Mouse (Mus musculus): Measurements from ENCODE around the gene Slc45a3. TPM values are rescaled to one million over a fixed set of nuclear protein-coding genes. Genes with fewer than 3 reads are reported as not detected.
A peak's percentile ranks its signal among the peaks of the same experiment; 100 is the strongest.

The Slc45a3 gene
- polyA plus RNA-seq (2015; fragmentation: Nextera tagmentation; extraction: Ambion mirVana) = 2.0 and 2.1 TPM in 2 replicates

DNA sequence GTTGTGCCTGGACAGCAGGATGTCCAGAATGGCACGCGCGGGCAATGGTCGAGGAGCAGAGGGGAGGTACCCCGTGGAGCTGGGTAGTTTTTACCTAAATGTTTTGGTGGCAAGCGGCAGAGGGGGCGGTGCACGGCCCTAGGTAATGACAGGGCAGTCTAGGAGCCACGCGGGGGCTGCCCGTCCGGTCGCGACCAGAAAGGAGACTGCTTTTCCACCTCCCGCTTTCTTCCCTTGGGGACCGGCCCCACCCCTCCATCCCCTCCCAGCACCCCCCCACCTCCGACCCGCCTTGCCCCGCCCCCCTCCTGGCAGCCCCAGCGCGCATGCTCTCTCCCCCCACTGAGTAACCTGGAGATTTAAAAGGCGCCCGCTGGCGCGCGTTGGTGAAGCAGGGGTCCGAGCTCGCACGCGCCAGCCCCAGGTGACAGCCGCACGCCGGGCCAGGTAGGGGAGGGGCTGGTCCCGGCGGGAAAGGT, at the start of gene Slc45a3:
Gene Slc45a3, plus strand, starts transcription at position 362 of the 479 bp plus-strand sequence.
- H3K27ac ChIP-seq (ENCODE audit: low read length) = no peak within 1 kb of the TSS
- under 1% methylated on average over 33 of the region's 35 CpGs for WGBS
- H3K4me3 ChIP-seq (replicated peaks; ENCODE audit: low read length) = peak within 1 kb of the TSS; percentile 85

DNA sequence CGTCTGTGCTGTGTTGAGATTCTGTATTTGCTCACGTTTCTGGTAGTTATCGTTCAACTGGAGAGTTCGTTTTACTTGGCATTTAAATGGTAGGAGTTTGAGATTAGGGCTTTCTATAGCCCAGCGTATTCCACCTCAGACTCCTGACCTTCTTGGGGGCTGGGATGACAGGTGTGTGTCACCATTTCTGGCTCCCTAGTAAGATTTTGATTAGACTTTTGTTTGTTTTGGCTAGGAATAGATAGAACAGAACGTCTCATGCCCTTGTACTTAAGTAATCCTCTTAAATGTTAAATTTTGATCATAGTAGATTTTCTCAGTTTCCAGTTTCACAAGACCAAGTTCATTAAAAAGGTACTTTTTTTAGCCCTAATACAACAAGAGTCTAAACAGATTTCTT, 45.1 kb upstream of the Slc45a3 start:
- Histone ChIP-seq H3K4me2 (ENCODE audit: low read length) (no peak overlapping the region), H3K36me3 (ENCODE audit: control insufficient read depth, insufficient read depth) (peaks cover 16% of the 10 kb centered on the region), H3K27ac (ENCODE audit: low read length) (no peak overlapping the region), H3K9me3 (ENCODE audit: control insufficient read depth, low read length) (no peaks in the 10 kb centered on the region), H3K4me1 (replicated peaks; ENCODE audit: control insufficient read depth, insufficient read depth, low read length) (peaks cover 5% of the 10 kb centered on the region), H3K27me3 (replicated peaks; ENCODE audit: control insufficient read depth, insufficient read depth, low read length) (no peaks in the 10 kb centered on the region), H3K4me3 (replicated peaks; ENCODE audit: low read length) (no peak overlapping the region), H3K9ac (replicated peaks; ENCODE audit: low read depth, low read length) (no peak overlapping the region)
- 61% methylated on average over 6 of the region's 6 CpGs for WGBS
- no peak for ATAC-seq

More for the DNA sequence above, at the start of gene Slc45a3:
- ATAC-seq = peak; percentile 68
- Histone ChIP-seq H3K36me3 (ENCODE audit: control insufficient read depth, insufficient read depth) (no peaks in the 10 kb centered on the region), H3K4me1 (replicated peaks; ENCODE audit: control insufficient read depth, insufficient read depth, low read length) (peaks cover 13% of the 10 kb centered on the region), H3K9ac (replicated peaks; ENCODE audit: low read depth, low read length) (peak within 1 kb of the TSS; percentile 68), H3K27me3 (replicated peaks; ENCODE audit: control insufficient read depth, insufficient read depth, low read length) (peaks cover 5% of the 10 kb centered on the region; the same call in 1 of the 2 replicates), H3K9me3 (ENCODE audit: control insufficient read depth, low read length) (no peaks in the 10 kb centered on the region), H3K4me2 (ENCODE audit: low read length) (peak within 1 kb of the TSS; percentile 97)

DNA sequence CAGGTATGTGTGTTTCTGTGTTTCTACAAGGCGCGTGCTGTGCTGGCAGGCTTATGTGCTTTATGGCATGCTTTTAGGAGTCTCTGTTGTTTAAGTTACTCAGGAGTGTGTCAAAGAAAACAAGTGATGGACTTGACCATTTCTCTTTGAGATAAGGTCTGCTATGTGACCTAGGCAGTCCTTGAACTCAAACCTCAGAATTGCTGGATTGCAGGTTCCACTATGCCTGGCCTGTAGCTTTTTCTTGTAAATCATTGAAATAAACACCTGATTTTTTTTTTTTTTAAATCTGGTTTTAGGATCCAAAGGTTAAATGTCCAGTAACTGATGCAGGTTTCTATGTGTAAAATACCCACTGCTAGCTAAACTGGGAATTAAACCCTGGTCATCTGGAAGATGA, 43.7 kb upstream of the Slc45a3 start:
- no peak overlapping the region for H3K4me2 ChIP-seq (ENCODE audit: low read length)
- H3K4me1 ChIP-seq (replicated peaks; ENCODE audit: control insufficient read depth, insufficient read depth, low read length) = peaks cover 2% of the 10 kb centered on the region
- no peak overlapping the region for H3K27ac ChIP-seq (ENCODE audit: low read length)
- 95% methylated on average over 2 of the region's 2 CpGs for WGBS
- no peak overlapping the region for H3K9ac ChIP-seq (replicated peaks; ENCODE audit: low read depth, low read length)
- H3K4me3 ChIP-seq (replicated peaks; ENCODE audit: low read length) = no peak overlapping the region
- H3K9me3 ChIP-seq (ENCODE audit: control insufficient read depth, low read length) = no peaks in the 10 kb centered on the region
- H3K27me3 ChIP-seq (replicated peaks; ENCODE audit: control insufficient read depth, insufficient read depth, low read length) = no peaks in the 10 kb centered on the region
- ATAC-seq = no peak
- peaks cover 20% of the 10 kb centered on the region for H3K36me3 ChIP-seq (ENCODE audit: control insufficient read depth, insufficient read depth)

DNA sequence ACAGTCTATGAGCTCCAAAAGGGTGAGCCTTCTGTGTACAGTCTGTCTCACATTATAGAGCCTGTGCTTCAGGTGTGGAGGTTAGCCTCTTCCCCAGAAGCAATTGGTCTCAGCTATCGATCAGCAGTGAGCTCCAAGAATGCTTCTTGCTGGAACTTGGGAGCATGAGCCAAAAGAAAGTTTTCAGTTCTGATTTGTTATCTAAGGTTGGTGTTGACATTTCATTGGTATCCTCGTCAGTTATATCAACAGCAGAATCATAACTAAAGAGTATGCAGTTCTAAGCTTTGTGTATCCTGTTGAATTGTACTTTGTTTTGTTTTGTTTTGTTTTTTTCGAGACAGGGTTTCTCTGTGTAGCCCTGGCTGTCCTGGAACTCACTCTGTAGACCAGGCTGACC, 40.7 kb upstream of the Slc45a3 start:
- no peaks in the 10 kb centered on the region for H3K9me3 ChIP-seq (ENCODE audit: control insufficient read depth, low read length)
- H3K4me2 ChIP-seq (ENCODE audit: low read length) = no peak overlapping the region
- H3K4me1 ChIP-seq (replicated peaks; ENCODE audit: control insufficient read depth, insufficient read depth, low read length) = peaks cover 2% of the 10 kb centered on the region; the same call in 1 of the 2 replicates
- no peak overlapping the region for H3K9ac ChIP-seq (replicated peaks; ENCODE audit: low read depth, low read length)
- H3K4me3 ChIP-seq (replicated peaks; ENCODE audit: low read length) = no peak overlapping the region
- peaks cover 42% of the 10 kb centered on the region for H3K36me3 ChIP-seq (ENCODE audit: control insufficient read depth, insufficient read depth)
- no peak for ATAC-seq
- no peaks in the 10 kb centered on the region for H3K27me3 ChIP-seq (replicated peaks; ENCODE audit: control insufficient read depth, insufficient read depth, low read length)
- WGBS = 94% methylated on average over 3 of the region's 3 CpGs
- H3K27ac ChIP-seq (ENCODE audit: low read length) = no peak overlapping the region

DNA sequence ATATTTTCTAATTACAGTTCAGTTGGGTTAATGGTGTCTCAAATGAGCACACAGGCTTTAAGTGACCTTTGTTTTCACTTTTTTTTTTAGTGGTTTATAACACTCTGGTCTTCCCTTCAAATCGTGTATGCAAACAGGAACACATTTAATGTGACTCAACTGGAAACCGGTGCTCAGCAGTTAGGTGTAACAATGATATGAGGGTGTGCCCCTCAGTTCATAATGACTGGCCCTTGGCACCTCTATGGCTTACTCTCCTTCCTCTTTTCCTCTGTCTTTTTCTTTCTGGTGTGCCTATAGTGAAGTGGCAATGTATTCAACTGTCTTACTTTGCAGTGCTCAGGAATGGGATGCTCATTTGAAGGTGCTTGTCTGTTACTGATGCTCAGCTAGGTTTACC, 29.3 kb upstream of the Slc45a3 start:
- 84% methylated on average over 2 of the region's 2 CpGs for WGBS

DNA sequence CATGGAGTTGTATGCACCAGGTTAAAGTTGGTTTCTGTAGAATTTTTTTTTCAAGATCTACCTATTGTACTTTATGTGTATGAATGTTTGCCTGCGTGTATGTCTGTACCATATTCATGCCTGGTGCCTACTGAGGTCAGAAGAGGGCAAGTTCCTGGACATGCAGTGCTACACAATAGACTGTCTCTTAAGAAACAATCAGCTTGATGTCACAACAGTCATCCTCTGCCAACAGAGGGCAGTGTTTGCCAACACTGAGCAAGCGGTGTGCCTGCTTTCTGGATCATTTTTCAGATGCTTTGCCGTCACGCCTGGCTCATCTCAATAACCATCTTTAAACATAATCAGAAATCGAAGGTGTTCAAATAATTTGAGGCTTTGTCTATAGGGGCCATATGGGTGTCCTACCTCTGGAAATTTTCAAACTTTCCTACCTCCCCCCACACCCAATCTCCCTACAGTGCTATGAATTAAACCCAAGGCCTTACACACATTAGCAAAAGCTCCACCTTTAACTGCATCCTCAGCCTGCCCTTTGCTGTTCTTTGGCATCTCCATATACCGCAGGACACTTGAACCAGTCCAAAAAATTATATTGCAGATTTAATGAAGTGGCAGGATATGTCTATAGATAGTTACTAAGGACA, 25.0 kb upstream of the Slc45a3 start:
- H3K36me3 ChIP-seq (ENCODE audit: control insufficient read depth, insufficient read depth) = no peaks in the 10 kb centered on the region; the same call in 1 of the 2 replicates
- WGBS = 40% methylated on average over 6 of the region's 6 CpGs
- no peak overlapping the region for H3K27ac ChIP-seq (ENCODE audit: low read length)
- no peak overlapping the region for H3K4me2 ChIP-seq (ENCODE audit: low read length)
- no peaks in the 10 kb centered on the region for H3K4me1 ChIP-seq (replicated peaks; ENCODE audit: control insufficient read depth, insufficient read depth, low read length)
- no peak overlapping the region for H3K9ac ChIP-seq (replicated peaks; ENCODE audit: low read depth, low read length)
- peak; percentile 26; the same call in 1 of the 2 replicates for ATAC-seq
- H3K4me3 ChIP-seq (replicated peaks; ENCODE audit: low read length) = no peak overlapping the region
- H3K9me3 ChIP-seq (ENCODE audit: control insufficient read depth, low read length) = no peaks in the 10 kb centered on the region
- no peaks in the 10 kb centered on the region for H3K27me3 ChIP-seq (replicated peaks; ENCODE audit: control insufficient read depth, insufficient read depth, low read length)

More for the DNA sequence above, 29.3 kb upstream of the Slc45a3 start:
- H3K4me2 ChIP-seq (ENCODE audit: low read length) = no peak overlapping the region
- ATAC-seq = no peak
- H3K27ac ChIP-seq (ENCODE audit: low read length) = no peak overlapping the region
- H3K4me3 ChIP-seq (replicated peaks; ENCODE audit: low read length) = no peak overlapping the region
- H3K9me3 ChIP-seq (ENCODE audit: control insufficient read depth, low read length) = no peaks in the 10 kb centered on the region
- H3K27me3 ChIP-seq (replicated peaks; ENCODE audit: control insufficient read depth, insufficient read depth, low read length) = no peaks in the 10 kb centered on the region
- no peak overlapping the region for H3K9ac ChIP-seq (replicated peaks; ENCODE audit: low read depth, low read length)
- no peaks in the 10 kb centered on the region for H3K4me1 ChIP-seq (replicated peaks; ENCODE audit: control insufficient read depth, insufficient read depth, low read length)
- H3K36me3 ChIP-seq (ENCODE audit: control insufficient read depth, insufficient read depth) = peaks cover 25% of the 10 kb centered on the region

DNA sequence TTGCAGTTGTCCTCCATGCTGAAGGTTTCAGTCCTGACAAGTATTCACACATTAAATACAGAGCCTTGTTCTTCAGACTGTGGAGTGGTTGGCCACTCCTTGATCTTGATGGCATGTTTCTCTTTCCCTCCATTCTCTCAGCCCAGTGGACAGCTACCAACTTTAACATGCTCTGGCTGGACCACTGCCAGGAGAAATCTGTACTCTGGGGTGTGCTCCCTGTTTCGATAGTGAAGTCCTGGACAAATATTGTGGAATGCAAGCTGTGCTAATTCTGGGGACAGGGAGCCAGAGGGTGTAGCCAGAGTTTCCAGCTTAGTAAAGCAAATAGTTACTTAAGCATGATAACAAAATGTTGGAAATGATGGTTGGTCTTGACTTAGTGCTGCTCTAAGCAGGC, 24.0 kb upstream of the Slc45a3 start:
- Histone ChIP-seq H3K4me2 (ENCODE audit: low read length) (no peak overlapping the region), H3K9ac (replicated peaks; ENCODE audit: low read depth, low read length) (no peak overlapping the region), H3K27me3 (replicated peaks; ENCODE audit: control insufficient read depth, insufficient read depth, low read length) (no peaks in the 10 kb centered on the region), H3K27ac (ENCODE audit: low read length) (no peak overlapping the region), H3K36me3 (ENCODE audit: control insufficient read depth, insufficient read depth) (no peaks in the 10 kb centered on the region), H3K9me3 (ENCODE audit: control insufficient read depth, low read length) (no peaks in the 10 kb centered on the region), H3K4me1 (replicated peaks; ENCODE audit: control insufficient read depth, insufficient read depth, low read length) (no peaks in the 10 kb centered on the region), H3K4me3 (replicated peaks; ENCODE audit: low read length) (no peak overlapping the region)
- 67% methylated on average over 1 of the region's 1 CpGs for WGBS
- no peak for ATAC-seq

DNA sequence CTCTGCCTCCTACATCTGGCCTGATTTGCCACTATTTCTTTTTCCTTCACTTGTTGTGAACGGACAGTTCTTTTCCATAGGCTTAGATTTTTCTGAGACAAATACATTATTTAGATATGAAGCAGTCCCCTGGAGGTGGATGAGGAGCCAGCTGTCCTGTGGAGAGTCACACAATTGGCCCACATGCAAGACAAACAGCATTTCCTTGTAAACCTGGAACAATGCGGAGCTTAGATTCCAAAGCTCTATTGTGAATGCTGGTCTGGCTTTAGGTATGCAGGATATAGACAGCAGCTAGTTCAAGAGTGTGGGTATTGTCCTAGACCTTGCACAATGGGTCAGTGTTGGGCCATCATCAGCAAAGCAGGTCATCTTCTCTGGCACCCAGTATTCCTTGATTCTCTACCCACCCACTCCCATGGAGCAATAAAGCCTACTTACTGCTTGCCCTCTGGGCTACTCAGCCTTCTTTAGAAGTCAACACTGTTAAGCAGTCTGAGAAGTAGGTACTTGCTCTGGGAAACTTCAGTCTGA, 22.0 kb upstream of the Slc45a3 start:
- Histone ChIP-seq H3K27me3 (replicated peaks; ENCODE audit: control insufficient read depth, insufficient read depth, low read length) (no peaks in the 10 kb centered on the region), H3K4me1 (replicated peaks; ENCODE audit: control insufficient read depth, insufficient read depth, low read length) (no peaks in the 10 kb centered on the region), H3K9me3 (ENCODE audit: control insufficient read depth, low read length) (no peaks in the 10 kb centered on the region), H3K4me3 (replicated peaks; ENCODE audit: low read length) (no peak overlapping the region), H3K4me2 (ENCODE audit: low read length) (no peak overlapping the region), H3K9ac (replicated peaks; ENCODE audit: low read depth, low read length) (no peak overlapping the region), H3K27ac (ENCODE audit: low read length) (no peak overlapping the region), H3K36me3 (ENCODE audit: control insufficient read depth, insufficient read depth) (no peaks in the 10 kb centered on the region)
- WGBS = 52% methylated on average over 2 of the region's 2 CpGs
- no peak for ATAC-seq

DNA sequence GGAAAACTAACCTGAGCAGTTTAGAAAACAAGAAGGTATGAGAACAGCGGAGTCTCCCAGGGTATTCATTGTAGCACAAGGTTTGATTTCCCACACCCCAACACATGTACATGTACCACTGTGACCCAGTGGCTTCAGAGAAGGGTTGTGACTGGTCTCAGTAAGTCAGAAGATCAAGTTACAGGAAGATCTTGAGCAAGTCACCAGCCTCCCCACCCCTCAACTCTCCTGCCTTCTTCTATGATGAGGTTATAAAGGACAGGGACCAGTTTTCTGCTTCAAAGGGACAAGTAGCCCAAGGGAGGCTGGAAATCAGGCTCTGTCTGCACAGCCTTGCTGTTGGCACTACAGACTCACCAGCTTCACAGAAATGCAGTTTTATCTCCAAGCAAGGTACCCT, 21.3 kb upstream of the Slc45a3 start:
- Histone ChIP-seq H3K9me3 (ENCODE audit: control insufficient read depth, low read length) (no peaks in the 10 kb centered on the region), H3K9ac (replicated peaks; ENCODE audit: low read depth, low read length) (no peak overlapping the region), H3K4me1 (replicated peaks; ENCODE audit: control insufficient read depth, insufficient read depth, low read length) (no peaks in the 10 kb centered on the region), H3K4me2 (ENCODE audit: low read length) (no peak overlapping the region), H3K4me3 (replicated peaks; ENCODE audit: low read length) (no peak overlapping the region), H3K27ac (ENCODE audit: low read length) (no peak overlapping the region), H3K27me3 (replicated peaks; ENCODE audit: control insufficient read depth, insufficient read depth, low read length) (no peaks in the 10 kb centered on the region), H3K36me3 (ENCODE audit: control insufficient read depth, insufficient read depth) (no peaks in the 10 kb centered on the region)
- no peak for ATAC-seq
- 100% methylated on average over 1 of the region's 1 CpGs for WGBS
